Mouse (Mus musculus) heart, adult 8-10 months (tissue): ENCODE results near the gene Spag16. TPM values are rescaled to one million over a fixed set of nuclear protein-coding genes. Genes with fewer than 3 reads are reported as not detected.

Source experiments
- DNase-seq: peaks from one replicate; pipeline ENCODE4 v3.0.0; 2022; ENCODE audit warnings: low spot score
- total RNA-seq, 4 experiments: library from RNA; stranded (reverse); gene quantifications; 2 replicates each; pipeline ENCODE4 v1.2.4; 2022

Gene Spag16
- total RNA-seq, 4 experiments from 2014 or later: not detected

GRCm38 (mm10) chr1:70082208-70082878 lies 255.6 kb downstream of the Spag16 start:
- DNase-seq: no peak

- DNase-seq: no peak
Measured at GRCm38 (mm10) chr1:70104683-70105082, 277.9 kb downstream of the Spag16 start.

GRCm38 (mm10) chr1:70116212-70116982 lies 289.6 kb downstream of the Spag16 start:
- no peak for DNase-seq

GRCm38 (mm10) chr1:70128035-70128434 lies 301.3 kb downstream of the Spag16 start:
- DNase-seq: no peak

GRCm38 (mm10) chr1:70135547-70135946 lies 308.8 kb downstream of the Spag16 start:
- DNase-seq: no peak

GRCm38 (mm10) chr1:70165343-70166158 lies 338.8 kb downstream of the Spag16 start:
- DNase-seq: no peak

GRCm38 (mm10) chr1:70180123-70180741 lies 353.5 kb downstream of the Spag16 start:
- no peak for DNase-seq

GRCm38 (mm10) chr1:70264815-70265214 lies 438.0 kb downstream of the Spag16 start:
- DNase-seq: no peak

- no peak for DNase-seq
Measured at GRCm38 (mm10) chr1:70265920-70266505, 439.2 kb downstream of the Spag16 start.

GRCm38 (mm10) chr1:70270139-70270538 lies 443.4 kb downstream of the Spag16 start:
- no peak for DNase-seq

- DNase-seq: no peak
Measured at GRCm38 (mm10) chr1:70272753-70273152, 446.0 kb downstream of the Spag16 start.

GRCm38 (mm10) chr1:70279296-70279695 lies 452.5 kb downstream of the Spag16 start:
- DNase-seq: no peak

GRCm38 (mm10) chr1:70283388-70283787 lies 456.6 kb downstream of the Spag16 start:
- DNase-seq: no peak

- DNase-seq: no peak
Measured at GRCm38 (mm10) chr1:70284140-70284539, 457.4 kb downstream of the Spag16 start.

GRCm38 (mm10) chr1:70316128-70316765 lies 489.5 kb downstream of the Spag16 start:
- DNase-seq: no peak

- no peak for DNase-seq
Measured at GRCm38 (mm10) chr1:70320951-70321350, 494.2 kb downstream of the Spag16 start.

- DNase-seq: no peak
Measured at GRCm38 (mm10) chr1:70346179-70346578, 519.4 kb downstream of the Spag16 start.

GRCm38 (mm10) chr1:70351371-70351770 lies 524.6 kb downstream of the Spag16 start:
- DNase-seq: no peak

GRCm38 (mm10) chr1:70354014-70354413 lies 527.2 kb downstream of the Spag16 start:
- no peak for DNase-seq

GRCm38 (mm10) chr1:70371721-70372120 lies 545.0 kb downstream of the Spag16 start:
- no peak for DNase-seq

GRCm38 (mm10) chr1:70380096-70380495 lies 553.3 kb downstream of the Spag16 start:
- no peak for DNase-seq
